Mouse (Mus musculus) ovary, postnatal 10 days (tissue): ENCODE results near the gene Col18a1.

Experiments used
- DNase-seq: peaks from one replicate; pipeline ENCODE4 v3.0.0; 2022; ENCODE audit warnings: low spot score

Col18a1 gene

DNA sequence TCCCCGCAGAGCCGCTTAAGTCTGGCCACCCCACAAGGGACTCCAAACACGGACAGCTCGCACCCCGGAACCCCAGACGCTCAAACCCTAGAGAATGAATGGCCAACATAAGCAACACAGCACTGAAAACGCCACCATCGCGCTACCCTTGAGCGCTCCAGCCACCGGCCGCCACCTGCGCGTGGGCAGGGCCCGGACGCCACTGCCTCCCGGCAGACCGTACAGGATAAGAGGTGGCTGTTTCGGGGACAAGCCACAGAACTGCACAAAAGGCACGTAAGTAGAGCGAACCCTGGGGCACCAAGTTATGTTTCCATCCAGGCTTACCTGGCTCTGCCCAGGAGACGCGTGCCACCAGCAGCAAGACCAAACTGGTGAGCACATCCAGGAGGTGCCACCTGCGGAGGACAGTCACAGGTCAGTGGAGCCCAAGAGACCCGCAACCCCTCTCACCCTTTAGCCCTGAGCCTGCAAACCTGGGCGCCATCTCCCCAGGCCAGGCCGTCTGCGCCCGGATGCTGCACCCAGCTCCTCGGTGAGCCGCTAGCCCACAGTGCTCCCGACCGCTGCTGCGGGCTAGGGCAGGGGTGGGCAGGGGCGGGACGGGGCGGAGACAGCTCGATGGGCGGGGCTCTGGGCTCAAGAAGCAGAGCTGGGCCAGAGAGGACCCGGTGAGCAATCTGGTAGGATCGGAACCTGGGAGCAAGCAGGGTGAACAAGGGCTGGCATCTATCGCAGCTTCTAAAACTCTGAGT, at the start of gene Col18a1:
TSS of gene Col18a1 (minus strand) at position 586 of the 755 bp plus-strand sequence.
- DNase-seq, result peak; percentile 36

- no peak for DNase-seq
These were observed 49.3 kb upstream of the Col18a1 start for GRCm38 (mm10) chr10:77215641-77216040.

GRCm38 (mm10) chr10:77214586-77214985, 48.2 kb upstream of the Col18a1 start:
- no peak for DNase-seq

GRCm38 (mm10) chr10:77213483-77213882, 47.1 kb upstream of the Col18a1 start:
- no peak for DNase-seq

DNA sequence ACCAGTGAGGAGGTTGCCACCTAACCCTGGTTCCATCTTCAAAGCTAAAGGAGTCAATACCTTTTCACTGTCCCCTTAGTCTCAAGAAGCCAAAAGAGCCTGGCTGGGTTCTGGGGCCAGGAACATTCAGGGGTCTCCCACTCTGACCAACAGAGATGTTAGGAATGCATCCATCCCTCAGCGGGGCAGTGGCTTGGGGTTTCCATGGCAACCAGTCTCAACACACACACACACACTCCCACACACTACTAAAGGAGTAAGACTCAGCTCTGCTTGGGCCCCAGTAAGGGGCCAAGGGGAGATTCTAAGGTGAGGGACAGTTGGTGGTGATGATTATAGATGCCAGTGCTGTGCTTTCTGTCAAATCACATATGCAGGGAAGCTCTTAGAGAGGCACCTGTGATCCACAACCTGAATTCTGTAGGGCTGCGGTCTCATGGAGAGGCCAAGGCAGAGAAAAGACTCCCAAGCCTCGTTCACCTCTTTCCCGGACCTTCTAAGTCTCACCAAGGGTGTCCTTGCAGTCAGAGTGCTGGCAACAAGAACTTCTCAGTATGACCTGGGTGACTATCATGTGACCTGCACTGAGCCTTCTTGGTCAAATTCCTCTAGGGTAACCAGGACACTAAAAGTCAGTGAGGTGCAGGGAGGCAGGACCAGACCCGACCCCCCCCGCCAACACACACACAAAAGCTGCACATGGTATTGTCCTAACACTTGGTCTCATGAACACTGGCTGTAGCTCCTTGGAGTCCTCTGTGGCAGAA, 46.2 kb upstream of the Col18a1 start:
- DNase-seq, result no peak

DNA sequence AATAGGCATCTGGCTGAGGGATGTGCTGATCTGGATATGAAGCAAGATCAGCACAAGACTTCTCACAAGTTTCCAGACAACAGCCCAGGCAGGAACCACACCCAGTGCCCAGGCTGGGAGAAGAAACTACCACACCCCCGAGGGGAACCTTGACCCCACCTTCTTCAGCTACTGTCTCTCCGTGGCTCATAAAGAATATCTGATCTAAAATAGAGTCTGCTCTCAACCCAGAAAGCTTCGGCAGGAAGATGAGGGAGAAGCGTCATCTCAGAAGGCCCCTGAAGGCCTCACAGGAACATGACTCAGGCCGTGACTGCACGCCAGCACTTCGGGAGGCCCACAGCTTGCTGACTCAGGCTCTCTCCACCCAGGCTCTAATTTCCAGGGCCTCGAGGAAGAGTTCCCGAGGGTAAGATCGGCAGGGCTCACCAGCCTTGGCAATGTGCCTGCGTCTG, 44.8 kb upstream of the Col18a1 start:
- no peak for DNase-seq

DNA sequence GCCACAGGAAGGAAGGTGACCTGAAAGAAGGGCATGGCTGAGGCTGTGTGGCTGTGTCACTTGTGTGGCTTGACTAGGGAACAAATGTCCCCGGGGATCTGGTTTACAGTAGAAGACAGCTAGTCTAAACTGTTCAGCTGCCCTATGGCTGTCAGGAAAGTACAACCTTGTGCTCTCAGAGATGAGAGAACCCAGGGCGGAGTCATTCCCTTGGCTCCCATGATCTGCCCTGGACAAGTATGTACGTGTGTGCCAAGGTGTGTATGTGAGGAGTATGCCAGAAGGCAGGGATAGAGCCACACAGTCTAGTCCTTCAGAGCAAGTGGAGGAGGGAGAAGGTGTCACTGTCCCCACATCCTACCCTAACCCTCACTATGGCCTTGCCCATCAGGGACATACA, 44.3 kb upstream of the Col18a1 start:
- DNase-seq, result no peak

GRCm38 (mm10) chr10:77209261-77209660, 42.9 kb upstream of the Col18a1 start:
- DNase-seq, result no peak

GRCm38 (mm10) chr10:77206565-77207079, 40.3 kb upstream of the Col18a1 start:
- no peak for DNase-seq

DNA sequence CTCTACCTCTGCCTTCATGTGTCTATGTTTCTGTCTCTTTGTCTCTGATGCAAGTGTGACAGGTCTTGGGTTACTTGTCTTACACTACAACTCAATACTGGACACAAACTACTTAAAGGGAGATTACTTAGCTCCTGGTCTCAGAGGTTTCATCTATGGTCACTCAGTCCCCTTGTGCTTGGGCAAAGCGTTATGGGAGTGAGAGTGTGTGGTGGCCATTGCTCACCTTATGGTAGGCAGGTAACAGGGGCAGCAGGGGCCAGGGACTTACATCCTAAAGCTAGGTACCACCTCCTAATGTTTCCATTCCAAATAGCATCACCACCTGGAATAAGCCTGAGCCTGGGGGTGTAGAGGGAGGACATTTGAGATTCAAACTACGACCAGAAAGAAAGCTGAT, 39.8 kb upstream of the Col18a1 start:
- DNase-seq, result no peak

DNA sequence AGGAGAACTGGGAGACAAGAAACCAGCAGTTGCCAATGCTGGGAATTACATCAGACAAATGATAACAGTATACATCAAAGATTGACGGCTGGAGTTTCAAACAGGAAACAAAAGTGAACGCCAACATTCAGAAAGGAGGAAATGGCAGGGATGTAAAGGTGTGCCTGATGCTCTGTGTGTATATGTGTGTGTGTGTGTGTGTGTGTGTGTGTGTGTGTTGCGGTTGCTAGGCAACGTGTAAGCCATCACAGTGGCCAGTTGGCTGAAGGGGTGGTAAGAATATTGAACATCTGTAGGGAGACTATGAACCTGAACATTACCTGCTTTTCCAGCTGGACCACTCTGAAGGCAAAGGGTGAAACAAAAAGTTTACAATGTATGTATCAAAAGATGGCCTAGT, 37.6 kb upstream of the Col18a1 start:
- no peak for DNase-seq

DNA sequence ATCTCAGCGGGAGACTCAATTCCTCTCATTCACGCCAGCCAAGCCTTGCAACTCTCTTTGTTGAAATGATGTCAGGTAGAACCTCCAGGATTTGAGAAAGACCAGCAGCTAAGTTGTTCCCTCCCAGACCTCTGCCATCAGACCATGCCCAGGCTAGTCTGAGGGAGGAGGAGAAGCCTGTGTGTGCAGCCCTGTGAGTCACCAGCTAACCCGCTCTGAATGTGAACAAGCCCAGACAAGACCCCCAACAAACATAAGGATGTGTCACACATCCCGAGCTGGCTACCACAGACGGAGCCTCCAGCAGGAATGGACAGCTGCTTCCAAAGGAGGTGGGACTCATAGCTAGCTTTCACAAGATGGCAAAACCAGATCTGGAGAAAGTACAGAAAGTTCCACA, 35.6 kb upstream of the Col18a1 start:
- DNase-seq, result no peak

DNA sequence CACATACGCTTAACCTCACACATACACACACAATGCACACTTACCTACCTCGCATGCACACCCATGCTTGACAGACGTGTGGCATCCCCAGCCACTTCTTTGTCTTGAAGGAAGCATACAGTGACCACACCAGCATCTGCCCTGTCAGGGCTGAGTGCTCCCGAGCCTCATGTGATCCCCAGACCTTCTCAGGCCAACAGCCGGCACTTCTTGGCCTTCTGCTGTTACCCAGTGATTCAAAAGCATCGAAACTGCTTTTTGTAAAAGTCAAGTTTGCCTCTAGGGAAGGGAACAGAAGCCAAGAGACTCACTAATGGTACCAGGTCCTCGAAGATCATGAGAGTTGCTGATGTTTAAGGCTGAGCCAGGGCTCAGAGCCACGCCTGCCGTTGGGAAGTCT, 33.9 kb upstream of the Col18a1 start:
- no peak for DNase-seq

- DNase-seq, result no peak
These were observed 32.9 kb upstream of the Col18a1 start for GRCm38 (mm10) chr10:77199229-77199628.

DNA sequence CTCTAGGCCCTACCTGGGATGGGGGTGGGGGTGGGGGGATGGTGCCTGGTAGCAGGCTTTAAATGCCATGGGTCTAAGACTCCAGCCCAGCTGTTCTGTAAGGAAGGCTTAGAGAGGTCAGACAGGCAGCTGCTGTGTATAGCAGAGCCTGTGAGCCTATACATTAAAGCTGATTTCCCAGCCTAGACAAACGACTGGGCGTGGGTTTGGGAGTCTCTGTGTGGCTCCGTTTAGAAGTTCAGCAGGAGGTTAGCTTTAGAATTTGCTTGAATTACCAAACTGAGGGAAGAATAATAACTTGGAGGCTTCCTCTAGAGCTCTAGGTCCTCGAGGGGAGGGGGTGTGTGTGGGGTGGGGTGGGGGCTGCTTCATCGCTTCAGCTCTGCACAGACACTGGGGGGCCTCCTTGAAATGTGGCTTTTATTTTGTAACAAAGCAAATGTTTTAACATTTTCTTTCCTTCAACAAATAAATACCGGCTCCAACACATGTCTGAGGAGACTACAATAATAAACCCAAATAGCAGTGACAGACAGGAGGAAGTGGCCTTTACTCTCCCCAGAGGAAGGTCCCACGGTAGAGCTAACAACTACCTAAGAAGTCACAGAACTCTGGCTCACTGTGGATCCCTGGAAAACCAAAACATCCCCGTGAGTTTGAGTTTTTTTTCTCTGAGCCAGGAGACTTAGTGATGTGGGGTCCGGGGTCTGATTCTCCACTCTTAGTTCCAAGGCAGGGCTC, 31.3 kb upstream of the Col18a1 start:
- no peak for DNase-seq

DNA sequence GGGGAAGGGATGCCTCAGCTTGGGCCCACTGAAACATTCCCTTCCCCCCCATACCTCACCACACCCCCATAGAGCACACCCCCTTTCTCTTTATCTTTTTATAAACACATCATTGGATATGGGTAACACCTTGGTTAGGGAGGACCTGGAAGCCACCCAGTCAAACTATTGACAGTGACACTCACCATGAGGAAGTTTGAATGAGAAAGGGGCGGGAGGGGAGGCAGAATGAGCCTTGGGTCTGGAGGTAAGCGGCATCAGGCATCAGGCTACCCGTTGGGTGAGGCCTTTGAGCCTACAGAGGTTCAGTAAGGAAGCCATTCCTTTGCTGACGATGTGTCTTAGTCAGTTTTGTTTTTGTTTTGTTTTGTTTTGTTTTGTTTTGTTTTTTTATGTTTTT, 30.3 kb upstream of the Col18a1 start:
- DNase-seq, result no peak

DNA sequence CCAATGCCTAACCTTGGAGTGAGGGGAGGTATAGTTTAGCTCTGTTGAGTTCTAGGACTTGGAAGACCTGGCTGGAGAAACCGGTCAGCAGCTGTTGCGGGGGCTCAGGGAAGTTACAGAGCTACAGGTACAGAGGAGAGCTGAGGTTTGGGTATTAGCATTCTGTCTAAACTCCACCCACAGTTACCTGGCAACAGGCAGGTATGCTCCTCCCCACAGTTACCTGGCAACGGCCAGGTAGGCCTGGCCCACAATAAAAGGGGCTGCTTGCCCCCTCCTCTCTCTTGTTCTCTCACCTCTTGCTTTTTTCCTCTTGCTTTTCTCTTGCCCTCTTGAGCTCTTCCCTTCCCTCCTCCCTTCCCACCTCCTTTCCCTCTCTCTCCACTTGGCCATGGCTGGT, 29.8 kb upstream of the Col18a1 start:
- no peak for DNase-seq

- DNase-seq, result no peak
These were observed 27.1 kb upstream of the Col18a1 start for GRCm38 (mm10) chr10:77193495-77193894.

DNA sequence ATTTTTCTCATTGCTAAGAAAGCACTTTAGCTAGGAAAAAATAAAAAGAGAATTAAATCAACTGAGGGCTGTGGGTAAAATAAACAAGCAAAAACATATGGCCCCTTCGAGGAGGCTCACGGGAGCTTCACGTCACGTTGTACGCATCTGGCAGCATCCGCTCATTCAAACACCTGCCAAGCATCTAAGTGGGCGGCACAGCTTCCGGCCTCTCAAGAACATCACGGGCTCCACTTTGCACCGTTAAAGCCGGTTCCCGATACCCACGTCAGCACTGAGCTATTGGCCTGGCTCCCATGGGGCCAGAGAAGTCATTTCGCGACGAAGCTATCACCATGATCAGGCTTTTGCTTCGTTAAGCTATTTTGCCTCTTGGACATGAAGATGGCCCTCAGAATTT, 26.4 kb upstream of the Col18a1 start:
- DNase-seq, result no peak

DNA sequence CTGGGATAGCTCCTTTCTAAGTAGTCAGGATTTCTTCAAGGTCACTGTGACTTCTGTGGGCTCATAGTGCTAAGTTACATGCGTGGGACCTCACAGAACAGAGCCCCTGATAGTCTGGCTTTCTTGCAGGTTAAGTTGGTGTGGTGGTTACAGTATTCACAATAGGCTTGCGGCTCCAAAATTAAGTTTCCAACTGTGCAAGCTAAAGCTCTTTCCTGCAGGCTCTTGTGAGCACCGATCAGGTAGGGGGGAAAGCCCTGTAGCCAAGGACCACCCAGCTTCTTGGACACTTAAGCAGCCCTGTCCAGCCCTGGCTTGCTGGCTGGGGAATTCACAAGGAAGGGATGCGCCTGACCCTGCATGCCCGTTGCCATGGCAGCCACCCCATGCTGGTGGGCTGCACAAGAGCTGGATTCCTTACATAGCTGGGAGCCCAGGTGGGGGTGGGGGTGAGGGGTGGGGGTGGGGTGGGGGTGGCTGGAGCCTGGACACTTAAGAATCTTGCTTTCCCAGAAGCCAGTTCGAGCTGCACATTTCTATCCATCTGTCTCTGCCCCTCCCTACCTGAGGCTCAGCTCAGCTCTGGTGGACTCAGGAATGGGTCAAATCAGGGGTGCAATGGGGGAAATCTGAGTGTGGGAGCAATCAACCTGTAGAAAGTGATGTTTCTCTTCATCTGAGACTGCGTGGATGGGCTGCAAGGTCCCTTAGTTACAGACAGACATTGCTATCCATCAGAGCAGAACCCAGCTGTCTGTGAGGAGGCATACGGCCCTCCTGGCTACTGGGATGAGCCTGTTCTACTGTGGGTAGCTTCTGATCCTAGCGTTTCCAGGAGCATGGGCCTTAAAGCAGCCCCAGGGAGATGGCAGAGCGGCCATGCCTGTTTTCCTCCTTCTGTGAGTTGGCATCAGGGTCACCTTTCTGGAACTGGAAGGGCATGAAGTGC, 24.9 kb upstream of the Col18a1 start:
- no peak for DNase-seq

DNA sequence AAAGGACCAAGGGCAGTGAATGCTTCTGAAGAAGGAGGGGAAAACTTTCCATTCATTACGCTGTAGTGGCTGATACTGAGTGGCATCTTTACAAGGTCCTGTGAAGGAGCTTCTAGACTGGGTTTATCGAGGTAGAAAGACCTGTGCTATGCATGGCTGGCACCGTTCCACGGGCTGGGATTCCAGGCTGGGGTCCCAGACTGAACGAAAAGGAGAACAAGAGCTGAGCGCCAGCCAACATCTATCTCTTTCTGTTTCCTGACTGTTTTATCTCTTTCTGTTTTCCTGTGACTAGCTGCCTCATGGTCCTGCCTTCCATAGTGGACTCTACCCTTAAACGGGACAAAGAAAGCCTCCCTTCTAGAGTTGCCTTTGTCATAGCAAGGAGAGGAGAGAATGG, 21.1 kb upstream of the Col18a1 start:
- no peak for DNase-seq
